Comparison of ENCODE assay signal across 8 mouse cellular contexts in the genomic region with DNA sequence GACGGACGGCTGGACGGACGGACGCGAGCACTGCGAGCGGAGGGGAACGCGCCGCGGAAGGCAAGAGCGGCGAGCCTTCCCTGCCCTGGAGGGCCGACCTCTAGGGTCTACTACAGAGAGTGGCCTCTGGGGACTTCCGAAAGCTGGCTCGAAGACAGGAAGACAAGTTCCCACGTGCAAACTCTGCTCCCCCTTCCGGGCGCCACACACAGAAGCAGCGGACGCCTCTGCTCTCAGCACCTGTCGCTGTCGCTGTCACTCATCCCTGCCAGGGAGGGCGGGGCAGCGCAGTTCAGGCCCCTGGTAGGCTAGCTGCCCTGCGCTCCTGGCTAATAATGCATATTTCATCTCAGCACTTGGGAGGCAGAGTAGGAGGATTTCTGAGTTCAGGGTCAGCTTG. TPM values are rescaled to one million over a fixed set of nuclear protein-coding genes. Genes with fewer than 3 reads are reported as not detected.
A peak's percentile ranks its signal among the peaks of the same experiment; 100 is the strongest.
DNase-seq lines count a peak whose midpoint lies in the region; ATAC-seq and TF ChIP-seq lines count a peak whose summit lies in the region.

No protein-coding gene starts in this region.

- no peaks in the 10 kb centered on the region for H3K36me3 ChIP-seq in lung, embryonic 14.5 days (ENCODE audit: insufficient read depth)
- H3K36me3 ChIP-seq in neural tube, embryonic 15.5 days, result no peaks in the 10 kb centered on the region

- H3K4me2 ChIP-seq in lung, embryonic 14.5 days, result peak overlapping the region; percentile 63
- H3K4me2 ChIP-seq in neural tube, embryonic 15.5 days, result peak overlapping the region; percentile 69

- peak; percentile 86 for ATAC-seq in lung, embryonic 14.5 days (ENCODE audit: insufficient read depth)
- ATAC-seq in neural tube, embryonic 15.5 days (ENCODE audit: low FRiP score), result peak; percentile 73; the same call in 1 of the 2 replicates

- H3K4me3 ChIP-seq in lung, embryonic 14.5 days (ENCODE audit: low read depth, low read length), result peak overlapping the region; percentile 46
- H3K4me3 ChIP-seq in neural tube, embryonic 15.5 days (replicated peaks), result peak overlapping the region; percentile 52

- intact Hi-C loops in left cerebral cortex, postnatal 4 days (cut with DNase I), result loop anchor here (10.0 kb wide), 1 partner anchor 129 kb away; a partner anchor contains a TSS

- DNase-seq in left cerebral cortex, postnatal 4 days, result peak; percentile 68
- DNase-seq in left cerebral cortex, adult 8-10 months (ENCODE audit: low spot score in 2 of 2), result no peak
- peak; percentile 67 for DNase-seq in embryo, embryonic 10.5 days (ENCODE audit: low spot score)
- peak; percentile 10 to 19 for DNase-seq in heart, adult 9 months (ENCODE audit: low spot score in 2 of 2)
- DNase-seq in kidney, adult 8-10 months, result peak; percentile 34 to 61
- DNase-seq in lung, embryonic 14.5 days, result peak; percentile 62
- DNase-seq in yolk sac, embryonic 10.5 days (ENCODE audit: low spot score), result peak; percentile 51

- no peak overlapping the region for H3K9ac ChIP-seq in lung, embryonic 14.5 days
- peak overlapping the region; percentile 30; the same call in 1 of the 2 replicates for H3K9ac ChIP-seq in neural tube, embryonic 15.5 days (replicated peaks)

- 0 out of 2 replicates have a peak, but pooled peaks have one; percentile 12 for TF ChIP-seq CTCF in lung, embryonic 14.5 days (IDR thresholded peaks at IDR 0.05; ENCODE audit: low read depth)

- H3K4me1 ChIP-seq in lung, embryonic 14.5 days (ENCODE audit: insufficient read depth), result no peaks in the 10 kb centered on the region
- H3K4me1 ChIP-seq in neural tube, embryonic 15.5 days, result peaks cover 10% of the 10 kb centered on the region; the same call in 1 of the 2 replicates

- peaks cover 7% of the 10 kb centered on the region; the same call in 1 of the 2 replicates for H3K9me3 ChIP-seq in lung, embryonic 14.5 days (ENCODE audit: low read depth, low read length)
- no peaks in the 10 kb centered on the region for H3K9me3 ChIP-seq in neural tube, embryonic 15.5 days (replicated peaks)

- no peak overlapping the region for H3K27ac ChIP-seq in lung, embryonic 14.5 days (ENCODE audit: low read depth)
- H3K27ac ChIP-seq in neural tube, embryonic 15.5 days (replicated peaks), result no peak overlapping the region

- 2% methylated on average over 27 of the region's 27 CpGs for whole genome bisulfite sequencing in lung, embryonic 14.5 days
- WGBS in neural tube, embryonic 15.5 days, result under 1% methylated on average over 20 of the region's 27 CpGs

- H3K27me3 ChIP-seq in lung, embryonic 14.5 days (ENCODE audit: insufficient read depth, low read length), result peaks cover 25% of the 10 kb centered on the region
- H3K27me3 ChIP-seq in neural tube, embryonic 15.5 days (replicated peaks), result peaks cover 15% of the 10 kb centered on the region

RNA-seq across cellular contexts. Expression of a gene that starts 0.3 kb away (rescaled TPM):
- not detected for total RNA-seq in left cerebral cortex, postnatal 4 days (2021)
- under 1 TPM in 1 of 4 experiments, not detected in 3; 0.39 TPM for total RNA-seq in left cerebral cortex, adult 8-10 months (2022)
- polyA plus RNA-seq in lung, embryonic 14.5 days (2014; fragmentation: Nextera tagmentation; extraction: Ambion mirVana), result 0.32 TPM in 1 of 2 replicates, not detected in the other
- 0.10 and 0.29 TPM in 2 replicates for polyA plus RNA-seq in neural tube, embryonic 15.5 days (2015; fragmentation: Nextera tagmentation; extraction: Ambion mirVana)

RNA-seq across cellular contexts. Expression of a gene that starts 42.1 kb away (rescaled TPM):
- total RNA-seq in left cerebral cortex, postnatal 4 days (2021), result 10 to 100 TPM; 14.3 to 14.7 TPM
- total RNA-seq in left cerebral cortex, adult 8-10 months (2022), result 10 to 100 TPM; 24.3 to 28.5 (median 27.0) TPM
- 1.9 and 2.1 TPM in 2 replicates for polyA plus RNA-seq in lung, embryonic 14.5 days (2014; fragmentation: Nextera tagmentation; extraction: Ambion mirVana)
- polyA plus RNA-seq in neural tube, embryonic 15.5 days (2015; fragmentation: Nextera tagmentation; extraction: Ambion mirVana), result 3.4 and 4.1 TPM in 2 replicates

Comparison
In these comparisons a context has a peak if more than half of its experiments do, and no peak if none do; other contexts are left out.
1. DNase-seq: peak in left cerebral cortex, postnatal 4 days (single experiment), embryo, embryonic 10.5 days (single experiment), heart, adult 9 months (2 of 2), kidney, adult 8-10 months (2 of 2), lung, embryonic 14.5 days (single experiment) and yolk sac, embryonic 10.5 days (single experiment); none in left cerebral cortex, adult 8-10 months (0 of 2).